Mouse (Mus musculus): Measurements from ENCODE around the gene Col25a1.

GRCm38 (mm10) chr3:130166875-130167274, 35.6 kb downstream of the Col25a1 start:
- TF ChIP-seq CTCF (IDR thresholded peaks at IDR 0.05; ENCODE audit: low read depth, low read length) (no peak), POLR2A (IDR thresholded peaks at IDR 0.05; ENCODE audit: borderline replicate concordance, low read depth, low read length) (no peak)
